Mouse (Mus musculus): Measurements from ENCODE around the gene Alox12.

Gene Alox12

GRCm38 (mm10) chr11:70193354-70194285 lies 61.5 kb downstream of the Alox12 start:
- DNase-seq: no peak

- no peak for DNase-seq
Measured at GRCm38 (mm10) chr11:70192157-70192556, 63.0 kb downstream of the Alox12 start.
